Mouse (Mus musculus) thymus, postnatal 0 days (tissue): ENCODE results near the gene Myo1a. TPM values are rescaled to one million over a fixed set of nuclear protein-coding genes. Genes with fewer than 3 reads are reported as not detected.
"Not testable (repeated sequence)": the region's sequence is repeated elsewhere in the genome, so short reads cannot be mapped to it uniquely, and the experiment has no call there.

ENCODE experiments used
- DNase-seq: peaks from one replicate; pipeline ENCODE4 v3.0.0-alpha.2; 2015; ENCODE audit warnings: low spot score
- polyA plus RNA-seq: library from polyadenylated mRNA; unstranded; fragments of >200 nt; fragmentation: Nextera tagmentation; extraction: Ambion mirVana; gene quantifications from 2 replicates; pipeline ENCODE4 v1.2.1, GENCODE M21; 2015

The Myo1a gene
- 0.62 and 0.68 TPM in 2 replicates for polyA plus RNA-seq

GRCm38 (mm10) chr10:127704766-127705220 lies at the start of gene Myo1a:
Gene Myo1a (plus strand): TSS chr10:127705170.
- DNase-seq = no peak

GRCm38 (mm10) chr10:127657617-127658016 lies 47.4 kb upstream of the Myo1a start:
- not testable (repeated sequence) for DNase-seq

- DNase-seq = no peak
These were observed 46.9 kb upstream of the Myo1a start for GRCm38 (mm10) chr10:127658076-127658475.

- DNase-seq = no peak
These were observed 45.4 kb upstream of the Myo1a start for GRCm38 (mm10) chr10:127659551-127659950.

- no peak for DNase-seq
These were observed 43.6 kb upstream of the Myo1a start for GRCm38 (mm10) chr10:127661291-127661914.

- DNase-seq = peak; percentile 81
These were observed 42.9 kb upstream of the Myo1a start for GRCm38 (mm10) chr10:127661915-127662663.

GRCm38 (mm10) chr10:127662666-127663253 lies 42.2 kb upstream of the Myo1a start:
- peak; percentile 32 for DNase-seq

- no peak for DNase-seq
These were observed 41.4 kb upstream of the Myo1a start for GRCm38 (mm10) chr10:127663590-127663989.

- DNase-seq = no peak
These were observed 40.8 kb upstream of the Myo1a start for GRCm38 (mm10) chr10:127664166-127664565.

GRCm38 (mm10) chr10:127664891-127665290 lies 40.1 kb upstream of the Myo1a start:
- no peak for DNase-seq

GRCm38 (mm10) chr10:127665366-127666181 lies 39.4 kb upstream of the Myo1a start:
- DNase-seq = no peak

GRCm38 (mm10) chr10:127666501-127667268 lies 38.3 kb upstream of the Myo1a start, which contains the start of gene Nemp1:
Gene Nemp1 (plus strand): TSS chr10:127666901.
- peak; percentile 62 for DNase-seq

- DNase-seq = peak; percentile 52
These were observed 37.5 kb upstream of the Myo1a start for GRCm38 (mm10) chr10:127667269-127668092.

- DNase-seq = peak; percentile 74
These were observed 36.6 kb upstream of the Myo1a start, which contains the start of gene Nab2 for GRCm38 (mm10) chr10:127668093-127669050. Gene Nab2 (minus strand): TSS chr10:127668568.

- no peak for DNase-seq
These were observed 35.8 kb upstream of the Myo1a start for GRCm38 (mm10) chr10:127669170-127669569.

GRCm38 (mm10) chr10:127670185-127670584 lies 34.8 kb upstream of the Myo1a start:
- DNase-seq = no peak

- peak; percentile 43 for DNase-seq
These were observed 33.7 kb upstream of the Myo1a start for GRCm38 (mm10) chr10:127671276-127671675.

- DNase-seq = no peak
These were observed 30.8 kb upstream of the Myo1a start for GRCm38 (mm10) chr10:127674046-127674655.
